Mouse (Mus musculus) lung, embryonic 14.5 days (tissue): ENCODE data around the gene Tmem45a2. TPM values are rescaled to one million over a fixed set of nuclear protein-coding genes. Genes with fewer than 3 reads are reported as not detected.
"Not testable (repeated sequence)": the region's sequence is repeated elsewhere in the genome, so short reads cannot be mapped to it uniquely, and the experiment has no call there.

Source experiments
- ATAC-seq: fragments of 200-750 bp; cut with Nextera tagmentation; 2 replicates; pipeline ENCODE4 v1.8.0; 2017; ENCODE audit warnings: mild to moderate bottlenecking, moderate TSS enrichment, moderate library complexity; ENCODE audit not compliant: insufficient read depth
- DNase-seq: peaks from one replicate; pipeline ENCODE4 v3.0.0-alpha.2; 2015
- H3K27ac ChIP-seq: fragments of 300-500 bp; sonication (generic); 2 replicates; pipeline ENCODE4 v1.5.1; 2014; ENCODE audit warnings: low read depth, mild to moderate bottlenecking, moderate library complexity
- H3K27me3 ChIP-seq: fragments of 300-500 bp; sonication (generic); 2 replicates; pipeline ENCODE4 v1.6.1; 2014; ENCODE audit warnings: low read length, control low read depth; ENCODE audit not compliant: insufficient read depth
- H3K36me3 ChIP-seq: fragments of 300-500 bp; sonication (generic); 2 replicates; pipeline ENCODE4 v1.6.1; 2014; ENCODE audit warnings: control low read depth; ENCODE audit not compliant: insufficient read depth
- H3K4me1 ChIP-seq: fragments of 300-500 bp; sonication (generic); 2 replicates; pipeline ENCODE4 v1.6.1; 2014; ENCODE audit warnings: antibody characterized with exemption, control low read depth; ENCODE audit not compliant: insufficient read depth
- H3K4me2 ChIP-seq: fragments of 300-500 bp; sonication (generic); 2 replicates; pipeline ENCODE4 v1.6.1; 2014; ENCODE audit warnings: mild to moderate bottlenecking
- H3K4me3 ChIP-seq: fragments of 300-500 bp; sonication (generic); 2 replicates; pipeline ENCODE4 v1.5.1; 2014; ENCODE audit warnings: low read depth, low read length
- H3K9ac ChIP-seq: fragments of 300-500 bp; sonication (generic); 2 replicates; pipeline ENCODE4 v1.6.1; 2014
- H3K9me3 ChIP-seq: fragments of 300-500 bp; sonication (generic); 2 replicates; pipeline ENCODE4 v1.6.1; 2016; ENCODE audit warnings: low read depth, low read length, control low read depth
- CTCF ChIP-seq: IDR thresholded peaks from 2 replicates; pipeline ENCODE4 v1.5.1; 2016; ENCODE audit warnings: antibody characterized with exemption, low read depth
- WGBS: fragments of 180-500 bp; shearing (Covaris S2); extraction: QIAGEN DNeasy Blood & Tissue Kit; methylation state at CpG from one replicate; pipeline ENCODE4 v1.1.7; 2014; 5-methylcytosine and 5-hydroxymethylcytosine counted together
- polyA plus RNA-seq: library from polyadenylated mRNA; unstranded; fragments of >200 nt; fragmentation: Nextera tagmentation; extraction: Ambion mirVana; gene quantifications from 2 replicates; pipeline ENCODE4 v1.2.1, GENCODE M21; 2014

Tmem45a2 gene
- polyA plus RNA-seq, 1 experiment from 2014 or later = 0.29 TPM

GRCm38 (mm10) chr16:57030150-57030885 is 40.9 kb downstream of the Tmem45a2 start:
- Histone ChIP-seq H3K4me1 (no peaks in the 10 kb centered on the region), H3K9ac (no peak overlapping the region), H3K27ac (no peak overlapping the region), H3K9me3 (no peaks in the 10 kb centered on the region), H3K4me2 (no peak overlapping the region), H3K36me3 (no peaks in the 10 kb centered on the region), H3K27me3 (no peaks in the 10 kb centered on the region), H3K4me3 (no peak overlapping the region)
- 63% methylated on average over 7 of the region's 7 CpGs for WGBS
- no peak for DNase-seq
- no peak for ATAC-seq
- TF ChIP-seq CTCF = no peak

- ATAC-seq, DNase-seq, H3K4me2 ChIP-seq, H3K9me3 ChIP-seq, H3K27me3 ChIP-seq, H3K9ac ChIP-seq, H3K27ac ChIP-seq, H3K4me3 ChIP-seq, H3K36me3 ChIP-seq, H3K4me1 ChIP-seq: not testable (repeated sequence)
- 86% methylated on average over 9 of the region's 9 CpGs for WGBS
Observed at GRCm38 (mm10) chr16:56998283-56998682, 72.9 kb downstream of the Tmem45a2 start.

Other genes with a start within 250 kb of the Tmem45a2 start
- gene Tmem45a, start 185.2 kb downstream of the Tmem45a2 start, polyA plus RNA-seq = 39.9 and 47.0 TPM in 2 replicates
- gene Lnp1, start 143.3 kb downstream of the Tmem45a2 start, polyA plus RNA-seq = not detected in 2 replicates
- gene Tomm70a, start 50.3 kb upstream of the Tmem45a2 start, polyA plus RNA-seq = 57.3 and 62.0 TPM in 2 replicates
- 75.1 and 75.4 TPM in 2 replicates for gene Nit2, start 96.0 kb upstream of the Tmem45a2 start, polyA plus RNA-seq
- gene Tbc1d23, start 160.1 kb upstream of the Tmem45a2 start, polyA plus RNA-seq = 28.3 and 29.0 TPM in 2 replicates
- gene Tmem30c, start 221.5 kb upstream of the Tmem45a2 start, polyA plus RNA-seq = 0.07 TPM in 1 of 2 replicates, not detected in the other